Mouse (Mus musculus) heart, adult 2 months (tissue): ENCODE results near the gene Dpy30.

Experiments used
- CTCF ChIP-seq: fragments of 200-600 bp; IDR thresholded peaks from 2 replicates; pipeline ENCODE4 v1.8.1; 2022; ENCODE audit warnings: antibody characterized with exemption, mild to moderate bottlenecking, moderate library complexity
- EP300 ChIP-seq: fragments of 200-500 bp; IDR thresholded peaks from 2 replicates; pipeline ENCODE4 v1.6.1; 2011; ENCODE audit warnings: low read depth, low read length, control low read depth; ENCODE audit not compliant: insufficient read depth
- POLR2A ChIP-seq: fragments of 200-500 bp; IDR thresholded peaks from 2 replicates; pipeline ENCODE4 v1.6.1; 2011; ENCODE audit warnings: mild to moderate bottlenecking, low read depth, low read length, control low read depth; ENCODE audit not compliant: insufficient read depth

DNA sequence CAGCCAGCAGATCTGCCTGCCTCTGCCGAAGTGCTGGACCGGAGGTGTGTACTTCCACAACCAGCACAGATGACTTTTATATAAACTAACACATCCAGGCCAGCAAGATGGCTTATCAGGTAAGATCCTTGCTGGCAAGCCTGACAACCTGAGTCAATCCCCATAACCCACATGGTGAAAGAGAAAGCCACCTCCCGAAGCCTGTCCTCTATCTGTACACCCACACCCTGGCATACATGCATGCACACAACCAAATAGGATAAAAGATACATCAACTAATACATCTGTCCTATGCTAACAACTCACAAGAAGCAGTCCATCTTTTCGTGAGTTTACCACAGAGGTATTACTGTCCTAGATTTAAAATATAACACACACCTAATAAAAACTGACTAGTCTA, 19.7 kb downstream of the Dpy30 start:
- TF ChIP-seq POLR2A (no peak), EP300 (no peak), CTCF (no peak)
